Mouse (Mus musculus) brain, embryonic 14.5 days (tissue): Measurements from ENCODE around the gene Asah2. TPM values are rescaled to one million over a fixed set of nuclear protein-coding genes. Genes with fewer than 3 reads are reported as not detected.
"Not testable (repeated sequence)": the region's sequence is repeated elsewhere in the genome, so short reads cannot be mapped to it uniquely, and the experiment has no call there.

Experiments
- DNase-seq: peaks from one replicate; pipeline ENCODE4 v3.0.0-alpha.2; 2011; ENCODE audit warnings: low read depth
- CTCF ChIP-seq: fragments of 200-500 bp; IDR thresholded peaks from 2 replicates; pipeline ENCODE4 v1.5.1; 2012; ENCODE audit warnings: inconsistent platforms, mild to moderate bottlenecking, moderate library complexity, borderline replicate concordance; ENCODE audit not compliant: insufficient read depth, insufficient read length; ENCODE audit errors: extremely low read depth
- POLR2A ChIP-seq: fragments of 200-500 bp; IDR thresholded peaks from 2 replicates; pipeline ENCODE4 v1.6.1; 2012; ENCODE audit warnings: mild to moderate bottlenecking, inconsistent platforms, borderline replicate concordance; ENCODE audit not compliant: poor library complexity, insufficient read depth, insufficient read length, severe bottlenecking; ENCODE audit errors: extremely low read depth
- polyA plus RNA-seq: library from polyadenylated mRNA; depleted of rRNA; stranded (reverse); fragments of >200 nt; gene quantifications from 2 replicates; pipeline ENCODE4 v1.2.3, GENCODE M21; 2012; rRNA removed

Gene Asah2
- 1.2 and 2.1 TPM in 2 replicates for polyA plus RNA-seq

DNA sequence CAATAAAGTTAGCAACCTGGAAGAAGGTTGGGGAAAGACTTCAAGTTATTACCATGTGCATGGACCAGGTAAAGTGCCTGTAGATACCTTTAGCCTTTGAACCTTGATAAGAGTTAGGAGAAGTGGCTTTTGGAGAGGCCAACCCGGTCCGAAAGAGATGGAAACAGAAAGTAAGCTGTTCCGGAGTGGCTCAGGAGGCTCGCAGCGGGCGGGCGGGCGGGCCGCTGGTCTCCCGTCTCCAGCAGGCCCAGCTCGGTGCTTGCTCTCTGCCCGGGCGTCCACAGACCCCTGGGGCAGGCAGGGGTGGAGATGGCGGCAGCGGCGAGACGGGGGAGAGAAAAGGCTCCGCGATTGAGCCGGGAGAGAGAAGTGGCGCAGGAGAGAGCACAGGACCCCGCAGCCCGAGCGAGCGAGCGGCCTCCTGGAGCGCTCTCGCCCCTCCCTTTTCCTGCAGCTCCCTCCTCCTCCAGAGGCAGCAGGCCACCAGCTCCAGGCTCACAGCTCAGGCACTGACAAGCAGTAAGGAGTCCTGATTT lies at the start of gene Asah2:
TSS of gene Asah2 (minus strand) at position 441 of the 536 bp plus-strand sequence.
- peak; percentile 87 for DNase-seq
- TF ChIP-seq POLR2A, result peak; percentile 29; the same call in 1 of the 2 replicates
- 0 out of 2 replicates have a peak, but pooled peaks have one; percentile 9 for TF ChIP-seq CTCF

DNA sequence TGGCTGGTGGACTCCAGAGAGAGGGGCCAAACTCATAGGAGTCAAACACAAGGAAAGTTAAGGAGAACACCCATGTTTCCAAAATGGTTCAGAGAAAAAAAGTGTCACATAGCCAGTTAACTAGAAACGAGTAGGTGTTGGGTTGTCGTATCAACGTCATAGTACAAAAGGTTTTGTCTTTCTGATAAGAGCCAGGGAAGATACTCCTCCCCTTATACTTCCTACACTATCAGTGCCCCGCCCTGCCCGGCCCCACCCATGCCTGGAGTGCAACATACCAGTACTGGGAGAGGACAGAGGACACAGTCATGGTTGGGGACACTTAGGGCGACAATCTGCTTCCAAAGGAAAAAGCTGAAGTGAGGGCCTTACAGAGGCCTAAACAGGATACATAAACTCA lies 49.0 kb upstream of the Asah2 start:
- no peak for DNase-seq

DNA sequence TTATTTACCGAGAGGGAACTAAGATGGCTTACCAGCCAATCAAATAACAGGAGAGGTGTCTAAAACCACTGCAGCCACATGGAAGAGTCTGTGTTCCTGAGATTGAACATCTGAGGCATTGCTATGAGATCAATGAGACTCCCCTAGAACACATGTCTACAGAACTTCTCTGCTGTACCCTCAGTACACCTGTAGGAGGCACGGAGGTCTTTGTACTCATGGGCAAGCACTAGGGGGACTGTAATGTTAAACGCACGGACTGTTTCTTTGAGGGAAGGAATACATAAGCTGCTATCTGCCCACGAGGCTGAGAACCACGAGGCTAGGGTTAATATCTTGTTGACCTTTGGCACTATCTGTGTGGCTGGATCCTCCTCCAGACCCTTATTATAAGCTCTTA lies 44.5 kb upstream of the Asah2 start:
- TF ChIP-seq CTCF, result no peak
- TF ChIP-seq POLR2A, result no peak
- no peak for DNase-seq

More for the DNA sequence above, 49.0 kb upstream of the Asah2 start:
- TF ChIP-seq CTCF, result no peak
- no peak for TF ChIP-seq POLR2A

DNA sequence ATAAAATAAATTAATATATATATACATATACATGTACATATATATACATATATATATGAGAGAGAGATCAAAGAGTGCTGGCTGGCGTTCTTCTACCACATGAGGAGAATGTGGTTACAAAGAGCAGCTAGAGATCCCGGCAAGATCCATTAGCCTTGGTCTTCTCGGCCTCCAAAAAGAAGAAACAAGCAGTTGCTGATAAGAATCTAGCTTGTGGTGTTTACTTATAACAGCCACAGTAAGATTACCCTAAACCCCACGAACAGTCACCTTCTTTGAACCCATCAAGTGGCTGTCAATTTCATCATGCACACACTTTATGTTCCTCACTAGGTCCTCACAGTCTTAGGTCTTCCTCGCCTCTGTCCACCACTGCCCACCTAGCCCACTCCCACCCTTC lies 40.7 kb upstream of the Asah2 start:
- TF ChIP-seq POLR2A (no peak), CTCF (no peak)
- no peak for DNase-seq

DNA sequence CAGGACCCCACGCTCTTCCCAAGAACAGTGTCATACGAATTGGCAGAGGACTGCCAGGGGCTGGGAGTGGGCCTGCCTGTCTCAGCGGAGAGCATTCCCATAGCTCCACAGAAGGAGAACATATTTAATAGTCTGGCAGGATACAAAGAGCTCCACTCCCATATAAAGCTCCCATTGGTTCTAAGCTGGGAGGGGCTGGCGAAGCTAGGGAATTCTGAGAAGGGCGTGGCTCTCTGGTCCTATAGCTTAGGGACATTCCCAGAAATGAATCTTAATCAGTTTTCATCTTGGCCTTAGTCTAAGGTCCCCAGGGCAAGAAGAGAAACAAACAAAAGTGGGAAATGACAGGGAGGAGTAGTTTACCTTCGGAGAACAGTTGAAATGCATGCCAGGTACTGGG lies 34.4 kb upstream of the Asah2 start:
- TF ChIP-seq CTCF, result no peak
- no peak for TF ChIP-seq POLR2A
- no peak for DNase-seq

DNA sequence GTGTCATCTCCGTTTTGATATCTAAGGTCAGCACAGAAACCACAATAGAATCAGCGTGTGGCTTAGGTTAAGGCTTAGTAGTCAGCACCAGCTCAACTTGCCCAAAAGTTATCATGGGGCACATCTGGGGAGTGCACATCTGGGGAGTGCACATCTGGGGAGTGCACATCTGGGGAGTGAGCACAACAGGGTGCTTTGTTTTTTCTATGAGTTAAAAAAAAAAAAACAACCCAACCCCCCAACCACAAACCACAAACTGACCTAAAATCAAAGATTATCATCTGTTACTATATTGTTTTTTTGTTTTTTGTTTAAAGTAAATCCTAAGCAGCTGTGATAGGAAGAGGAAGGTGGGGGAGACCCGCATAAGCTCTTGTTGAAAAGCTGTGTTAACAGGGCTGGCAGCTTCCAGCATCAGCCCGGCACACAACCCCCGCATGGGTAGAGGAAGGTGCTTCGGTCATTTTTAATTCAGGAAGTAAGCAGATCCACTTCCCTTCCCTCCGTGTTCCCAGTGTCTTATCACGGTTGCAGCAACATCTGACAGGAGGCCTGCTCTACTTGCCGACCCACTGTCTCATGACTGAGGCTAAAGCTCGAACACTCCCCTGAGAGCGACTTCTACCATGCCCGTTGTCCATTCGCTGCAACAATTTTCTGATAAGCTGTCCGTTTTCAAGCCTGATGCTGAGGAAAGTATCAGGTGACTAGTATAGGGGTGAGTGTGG lies 30.5 kb upstream of the Asah2 start:
- TF ChIP-seq POLR2A (no peak), CTCF (no peak)
- DNase-seq, result no peak

DNA sequence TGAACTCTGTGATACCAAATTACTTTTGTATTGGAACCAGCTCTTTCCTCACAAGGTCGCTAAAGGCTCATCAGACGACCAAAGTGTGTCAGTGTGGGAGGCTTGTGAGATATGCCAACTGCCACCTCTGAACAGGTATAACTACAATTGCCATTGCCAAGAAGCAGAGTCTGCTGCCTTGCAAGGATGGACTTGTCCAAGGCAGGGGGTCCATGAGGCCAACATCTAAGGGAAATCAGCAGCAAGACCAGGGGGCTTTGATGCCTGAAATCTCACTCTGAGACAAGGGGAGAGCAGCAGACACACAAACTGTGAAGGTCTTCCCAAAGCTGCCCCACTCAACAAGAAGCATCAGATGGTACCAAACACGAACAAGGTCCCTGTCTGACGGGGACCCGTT lies 29.9 kb upstream of the Asah2 start:
- DNase-seq, result no peak
- TF ChIP-seq POLR2A, result no peak
- no peak for TF ChIP-seq CTCF

DNA sequence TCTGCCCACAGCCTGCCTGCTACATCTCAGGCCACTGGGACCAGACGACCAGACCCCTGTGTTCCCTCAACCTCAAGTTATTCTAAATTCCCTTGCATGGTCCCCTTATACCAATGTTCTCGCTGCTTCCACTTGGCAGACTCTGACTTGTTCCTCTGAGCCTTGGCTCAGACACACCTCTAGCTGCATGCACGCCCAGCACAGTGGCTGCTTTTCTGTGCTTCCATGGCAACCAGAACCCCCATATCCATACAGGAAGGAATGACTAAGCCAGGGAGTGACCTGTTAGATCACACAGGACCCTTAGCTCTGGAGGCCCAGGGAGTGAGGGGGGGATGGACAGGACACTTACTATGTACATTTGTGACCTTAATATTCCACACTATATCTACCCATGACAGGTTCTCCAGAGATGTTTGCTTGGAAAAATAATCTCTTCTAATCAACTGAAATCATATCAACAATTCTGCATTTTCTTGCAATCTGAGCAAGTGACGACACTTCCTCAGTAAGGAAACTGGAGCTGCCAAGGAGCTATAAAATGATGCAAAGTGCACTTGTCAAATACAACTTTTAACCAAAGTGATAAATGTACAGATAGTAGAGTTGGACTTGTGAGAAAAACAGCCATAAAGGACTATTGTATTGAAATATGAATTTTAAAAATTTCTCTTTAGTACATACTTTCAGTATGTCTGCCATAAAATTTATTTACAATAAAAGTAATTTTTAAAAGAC lies 29.0 kb upstream of the Asah2 start:
- TF ChIP-seq POLR2A (no peak), CTCF (no peak)
- peak; percentile 58 for DNase-seq

DNA sequence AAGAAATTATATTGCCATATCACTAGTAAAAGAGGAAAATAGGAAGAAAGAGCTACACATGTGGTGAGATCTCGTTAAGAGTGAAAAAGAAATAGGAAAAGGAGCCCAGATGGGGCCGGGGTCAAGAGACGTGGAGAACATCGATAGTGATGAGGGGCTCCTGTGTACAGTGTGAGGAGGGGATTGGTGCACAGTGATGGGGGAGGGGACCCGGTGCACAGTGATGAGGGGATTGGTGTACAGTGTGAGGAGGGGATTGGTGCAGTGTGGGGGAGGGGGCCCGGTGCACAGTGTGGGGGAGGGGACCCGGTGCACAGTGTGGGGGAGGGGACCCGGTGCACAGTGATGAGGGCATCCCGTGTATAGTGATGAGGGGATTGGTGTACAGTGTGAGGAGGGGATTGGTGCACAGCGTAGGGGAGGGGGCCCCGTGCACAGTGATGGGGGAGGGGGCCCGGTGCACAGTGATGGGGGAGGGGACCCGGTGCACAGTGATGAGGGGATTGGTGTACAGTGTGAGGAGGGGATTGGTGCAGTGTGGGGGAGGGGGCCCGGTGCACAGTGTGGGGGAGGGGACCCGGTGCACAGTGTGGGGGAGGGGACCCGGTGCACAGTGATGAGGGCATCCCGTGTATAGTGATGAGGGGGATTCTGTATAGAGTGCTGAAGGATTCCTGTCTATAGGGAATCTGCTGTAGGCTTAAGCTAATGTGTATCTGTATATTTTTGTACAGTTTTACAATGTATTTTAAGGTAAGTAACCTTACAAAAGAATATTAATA lies 23.9 kb upstream of the Asah2 start:
- not testable (repeated sequence) for DNase-seq

DNA sequence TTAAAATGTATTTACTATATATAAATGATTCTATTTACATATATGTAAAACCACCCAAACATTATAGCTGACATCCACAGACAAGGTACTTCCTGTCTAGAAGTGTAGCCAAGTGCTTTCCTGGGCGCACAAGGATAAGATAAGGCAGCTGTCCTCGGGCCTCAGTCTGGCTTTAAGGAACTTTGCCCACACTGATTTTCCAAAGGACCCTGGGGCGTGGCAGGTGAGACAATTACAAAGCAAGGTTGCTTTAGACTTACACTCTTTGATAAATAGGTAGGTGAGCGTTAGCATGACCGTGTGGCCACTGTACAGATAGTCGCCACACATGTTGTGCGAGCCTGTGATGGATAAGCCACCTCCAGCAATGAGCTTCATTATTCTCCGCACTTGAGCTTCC lies 21.3 kb upstream of the Asah2 start:
- DNase-seq, result no peak
- TF ChIP-seq CTCF (no peak), POLR2A (no peak)

DNA sequence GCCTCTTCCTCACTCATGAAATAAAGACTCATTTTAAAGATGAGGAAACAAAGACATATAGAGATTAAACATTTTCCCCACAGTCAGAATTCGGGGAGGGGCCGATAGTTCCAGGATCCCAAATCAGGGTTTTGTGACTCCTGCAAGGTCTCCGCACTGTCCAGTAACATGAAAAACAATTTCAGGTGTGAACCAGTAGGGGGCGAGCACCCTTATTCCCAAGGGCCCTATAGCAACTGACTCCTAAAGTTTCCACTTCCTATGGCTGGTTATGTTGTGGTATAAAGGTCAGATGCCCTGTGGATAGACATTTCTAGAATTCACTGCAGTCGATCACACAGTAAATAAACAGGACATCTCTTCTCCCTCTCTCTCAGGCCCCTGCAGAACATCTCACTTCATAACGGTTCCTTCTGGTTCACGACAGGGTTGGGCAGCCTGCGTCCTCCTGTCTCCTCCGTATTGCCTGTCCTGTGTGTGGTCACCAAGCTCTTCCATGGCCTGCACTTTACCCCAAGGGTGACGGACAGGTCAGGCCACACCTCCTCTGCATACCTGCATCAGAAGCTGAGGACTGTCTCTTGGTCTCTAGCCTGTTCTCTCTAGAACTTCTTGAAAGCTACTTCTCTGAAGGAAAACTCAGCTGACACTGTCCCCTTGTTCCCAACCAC lies 19.3 kb upstream of the Asah2 start:
- TF ChIP-seq POLR2A (no peak), CTCF (peak; percentile 52; the same call in 1 of the 2 replicates)
- DNase-seq, result no peak
